Mouse (Mus musculus): ENCODE data around the gene Gm13691. TPM values are rescaled to one million over a fixed set of nuclear protein-coding genes. Genes with fewer than 3 reads are reported as not detected.
"Not testable (repeated sequence)": the region's sequence is repeated elsewhere in the genome, so short reads cannot be mapped to it uniquely, and the experiment has no call there.

Gene Gm13691
- polyA plus RNA-seq (2016; fragmentation: Nextera tagmentation; extraction: Ambion mirVana): not detected in 2 replicates

DNA sequence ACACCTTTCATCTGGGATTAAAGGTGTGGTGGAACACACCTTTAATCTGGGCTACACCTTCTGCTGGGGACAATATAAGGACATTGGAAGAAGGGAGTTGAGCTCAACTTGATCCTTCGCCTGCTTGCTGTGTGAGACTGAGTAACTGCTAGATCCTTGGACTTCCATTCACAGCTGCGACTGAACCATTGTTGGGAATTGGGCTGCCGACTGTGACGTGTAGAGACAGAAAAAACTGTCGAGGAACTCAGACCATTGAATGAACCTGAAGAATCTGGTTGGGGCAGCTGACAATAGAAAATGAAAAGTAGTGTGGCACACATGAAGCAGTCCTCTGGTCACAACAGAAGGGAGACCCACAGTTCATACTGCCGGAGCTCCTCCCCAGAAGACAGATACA lies at the start of gene Gm13691:
Gene Gm13691 (plus strand): TSS at position 301 of the 400 bp plus-strand sequence.
- H3K4me1 ChIP-seq; H3K4me3 ChIP-seq; H3K9ac ChIP-seq; H3K36me3 ChIP-seq; H3K27ac ChIP-seq; H3K9me3 ChIP-seq; H3K4me2 ChIP-seq (replicated peaks); ATAC-seq (ENCODE audit: insufficient number of reproducible peaks, insufficient read depth, low FRiP score, low TSS enrichment); H3K27me3 ChIP-seq: not testable (repeated sequence)
- WGBS: no CpG with 5 or more reads among the region's 6 CpGs

DNA sequence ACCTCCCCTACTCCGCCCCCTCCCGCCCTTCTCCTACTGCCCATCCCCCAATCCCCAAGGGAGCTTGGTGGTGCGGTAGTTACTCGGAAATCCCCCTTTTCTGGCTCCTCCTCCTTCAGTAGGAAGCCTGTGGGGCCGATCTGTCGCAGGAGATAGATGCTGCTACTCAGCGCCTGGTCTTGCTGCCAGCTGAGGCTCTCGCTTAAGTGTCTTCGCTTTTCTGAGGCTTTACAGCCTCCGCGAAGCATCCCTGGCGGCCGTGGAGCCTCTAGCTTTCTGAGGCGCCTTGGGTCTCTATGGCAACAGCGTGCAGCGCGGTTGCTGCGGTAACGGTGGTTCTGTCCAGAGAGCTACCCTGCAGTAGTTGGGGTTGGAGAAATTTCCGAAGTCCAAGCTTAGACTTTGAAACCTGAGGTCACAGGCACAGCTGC lies 49.4 kb upstream of the Gm13691 start, which contains the start of gene Zswim2:
Gene Zswim2 (minus strand): TSS at position 298 of the 431 bp plus-strand sequence.
- Histone ChIP-seq H3K36me3 (no peaks in the 10 kb centered on the region), H3K9me3 (no peaks in the 10 kb centered on the region), H3K27ac (no peak within 1 kb of the TSS), H3K9ac (0 out of 2 replicates have a peak within 1 kb of the TSS, but pooled peaks have one; percentile 8), H3K4me3 (peak within 1 kb of the TSS; percentile 21), H3K4me1 (0 out of 2 replicates have a peak, but pooled peaks cover 2% of the 10 kb centered on the region), H3K27me3 (no peaks in the 10 kb centered on the region), H3K4me2 (replicated peaks) (peak within 1 kb of the TSS; percentile 56)
- peak; percentile 87 for ATAC-seq (ENCODE audit: insufficient number of reproducible peaks, insufficient read depth, low FRiP score, low TSS enrichment)
- 1% methylated on average over 20 of the region's 20 CpGs for WGBS

DNA sequence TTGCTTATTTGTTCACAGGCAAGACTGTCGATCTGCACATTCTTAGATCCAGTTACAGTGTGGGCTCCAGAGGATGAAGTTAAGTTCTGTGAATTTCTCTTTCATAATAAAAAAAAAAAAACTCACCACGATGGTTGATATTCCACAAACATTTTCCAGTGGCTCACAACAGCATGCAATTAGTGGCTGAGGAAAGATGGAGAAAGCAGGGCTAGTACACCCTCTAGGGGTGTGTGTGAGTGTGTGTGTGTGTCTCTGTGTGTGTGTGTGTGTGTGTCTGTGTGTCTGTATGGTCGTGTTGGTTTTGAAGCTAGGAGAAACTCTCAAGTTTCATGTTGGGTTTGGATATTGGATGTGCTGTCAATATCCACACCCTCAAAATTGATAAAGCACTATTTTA lies 49.0 kb upstream of the Gm13691 start:
- WGBS: 37% methylated on average over 3 of the region's 3 CpGs
- Histone ChIP-seq H3K4me2 (replicated peaks) (peak overlapping the region; percentile 56), H3K9ac (no peak overlapping the region), H3K4me3 (no peak overlapping the region; the same call in 1 of the 2 replicates), H3K4me1 (0 out of 2 replicates have a peak, but pooled peaks cover 2% of the 10 kb centered on the region), H3K9me3 (no peaks in the 10 kb centered on the region), H3K27ac (no peak overlapping the region), H3K36me3 (no peaks in the 10 kb centered on the region), H3K27me3 (no peaks in the 10 kb centered on the region)
- ATAC-seq (ENCODE audit: insufficient number of reproducible peaks, insufficient read depth, low FRiP score, low TSS enrichment): no peak

DNA sequence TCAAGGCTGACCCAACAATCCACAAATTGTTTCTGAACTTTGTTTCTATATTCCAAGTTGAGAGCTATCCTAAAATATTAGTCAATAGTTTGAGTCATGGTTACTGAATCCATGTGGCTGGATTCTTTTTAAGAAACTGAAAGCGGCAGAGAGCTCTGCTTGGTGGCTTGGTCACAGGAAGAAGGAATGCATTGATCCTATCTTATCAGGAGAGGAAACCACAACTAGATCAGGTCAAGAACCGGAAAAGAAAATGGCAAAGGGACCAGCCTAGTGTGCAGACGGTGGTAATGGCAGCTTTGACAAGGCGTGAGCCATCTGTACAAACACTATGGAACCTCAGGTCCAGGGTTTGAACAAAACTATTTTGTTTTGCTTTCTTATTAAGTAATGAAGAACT lies 48.6 kb upstream of the Gm13691 start:
- H3K36me3 ChIP-seq: no peaks in the 10 kb centered on the region
- H3K4me1 ChIP-seq: 0 out of 2 replicates have a peak, but pooled peaks cover 2% of the 10 kb centered on the region
- H3K4me2 ChIP-seq (replicated peaks): no peak overlapping the region
- no peaks in the 10 kb centered on the region for H3K9me3 ChIP-seq
- H3K27ac ChIP-seq: no peak overlapping the region
- 74% methylated on average over 4 of the region's 4 CpGs for WGBS
- no peak overlapping the region for H3K4me3 ChIP-seq
- ATAC-seq (ENCODE audit: insufficient number of reproducible peaks, insufficient read depth, low FRiP score, low TSS enrichment): no peak
- H3K27me3 ChIP-seq: no peaks in the 10 kb centered on the region
- no peak overlapping the region for H3K9ac ChIP-seq

DNA sequence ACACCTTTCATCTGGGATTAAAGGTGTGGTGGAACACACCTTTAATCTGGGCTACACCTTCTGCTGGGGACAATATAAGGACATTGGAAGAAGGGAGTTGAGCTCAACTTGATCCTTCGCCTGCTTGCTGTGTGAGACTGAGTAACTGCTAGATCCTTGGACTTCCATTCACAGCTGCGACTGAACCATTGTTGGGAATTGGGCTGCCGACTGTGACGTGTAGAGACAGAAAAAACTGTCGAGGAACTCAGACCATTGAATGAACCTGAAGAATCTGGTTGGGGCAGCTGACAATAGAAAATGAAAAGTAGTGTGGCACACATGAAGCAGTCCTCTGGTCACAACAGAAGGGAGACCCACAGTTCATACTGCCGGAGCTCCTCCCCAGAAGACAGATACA lies 35.0 kb upstream of the Gm13691 start, which contains the start of gene Gm13698:
Gene Gm13698 (plus strand): TSS at position 301 of the 400 bp plus-strand sequence.
- not testable (repeated sequence) for H3K9ac ChIP-seq; H3K9me3 ChIP-seq; ATAC-seq (ENCODE audit: insufficient number of reproducible peaks, insufficient read depth, low FRiP score, low TSS enrichment); H3K27me3 ChIP-seq; H3K4me2 ChIP-seq (replicated peaks); H3K4me3 ChIP-seq; H3K4me1 ChIP-seq; H3K36me3 ChIP-seq; H3K27ac ChIP-seq
- no CpG with 5 or more reads among the region's 6 CpGs for WGBS

DNA sequence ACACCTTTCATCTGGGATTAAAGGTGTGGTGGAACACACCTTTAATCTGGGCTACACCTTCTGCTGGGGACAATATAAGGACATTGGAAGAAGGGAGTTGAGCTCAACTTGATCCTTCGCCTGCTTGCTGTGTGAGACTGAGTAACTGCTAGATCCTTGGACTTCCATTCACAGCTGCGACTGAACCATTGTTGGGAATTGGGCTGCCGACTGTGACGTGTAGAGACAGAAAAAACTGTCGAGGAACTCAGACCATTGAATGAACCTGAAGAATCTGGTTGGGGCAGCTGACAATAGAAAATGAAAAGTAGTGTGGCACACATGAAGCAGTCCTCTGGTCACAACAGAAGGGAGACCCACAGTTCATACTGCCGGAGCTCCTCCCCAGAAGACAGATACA lies 29.1 kb upstream of the Gm13691 start, which contains the start of gene Gm13693:
Gene Gm13693 (plus strand): TSS at position 301 of the 400 bp plus-strand sequence.
- WGBS: no CpG with 5 or more reads among the region's 6 CpGs
- H3K27ac ChIP-seq, H3K36me3 ChIP-seq: not testable (repeated sequence)

DNA sequence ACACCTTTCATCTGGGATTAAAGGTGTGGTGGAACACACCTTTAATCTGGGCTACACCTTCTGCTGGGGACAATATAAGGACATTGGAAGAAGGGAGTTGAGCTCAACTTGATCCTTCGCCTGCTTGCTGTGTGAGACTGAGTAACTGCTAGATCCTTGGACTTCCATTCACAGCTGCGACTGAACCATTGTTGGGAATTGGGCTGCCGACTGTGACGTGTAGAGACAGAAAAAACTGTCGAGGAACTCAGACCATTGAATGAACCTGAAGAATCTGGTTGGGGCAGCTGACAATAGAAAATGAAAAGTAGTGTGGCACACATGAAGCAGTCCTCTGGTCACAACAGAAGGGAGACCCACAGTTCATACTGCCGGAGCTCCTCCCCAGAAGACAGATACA lies 23.3 kb upstream of the Gm13691 start, which contains the start of gene Gm13695:
Gene Gm13695 (plus strand): TSS at position 301 of the 400 bp plus-strand sequence.
- H3K27ac ChIP-seq; H3K27me3 ChIP-seq; ATAC-seq (ENCODE audit: insufficient number of reproducible peaks, insufficient read depth, low FRiP score, low TSS enrichment); H3K9me3 ChIP-seq; H3K9ac ChIP-seq; H3K4me3 ChIP-seq; H3K4me1 ChIP-seq; H3K36me3 ChIP-seq; H3K4me2 ChIP-seq (replicated peaks): not testable (repeated sequence)
- no CpG with 5 or more reads among the region's 6 CpGs for WGBS

More for the DNA sequence above, 29.1 kb upstream of the Gm13691 start, which contains the start of gene Gm13693:
- ATAC-seq (ENCODE audit: insufficient number of reproducible peaks, insufficient read depth, low FRiP score, low TSS enrichment); H3K4me1 ChIP-seq; H3K9me3 ChIP-seq; H3K4me2 ChIP-seq (replicated peaks); H3K27me3 ChIP-seq; H3K9ac ChIP-seq; H3K4me3 ChIP-seq: not testable (repeated sequence)

DNA sequence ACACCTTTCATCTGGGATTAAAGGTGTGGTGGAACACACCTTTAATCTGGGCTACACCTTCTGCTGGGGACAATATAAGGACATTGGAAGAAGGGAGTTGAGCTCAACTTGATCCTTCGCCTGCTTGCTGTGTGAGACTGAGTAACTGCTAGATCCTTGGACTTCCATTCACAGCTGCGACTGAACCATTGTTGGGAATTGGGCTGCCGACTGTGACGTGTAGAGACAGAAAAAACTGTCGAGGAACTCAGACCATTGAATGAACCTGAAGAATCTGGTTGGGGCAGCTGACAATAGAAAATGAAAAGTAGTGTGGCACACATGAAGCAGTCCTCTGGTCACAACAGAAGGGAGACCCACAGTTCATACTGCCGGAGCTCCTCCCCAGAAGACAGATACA lies 17.5 kb upstream of the Gm13691 start, which contains the start of gene Gm13696:
Gene Gm13696 (plus strand): TSS at position 301 of the 400 bp plus-strand sequence.
- H3K27me3 ChIP-seq; H3K36me3 ChIP-seq; H3K4me1 ChIP-seq; H3K9ac ChIP-seq; H3K27ac ChIP-seq; H3K9me3 ChIP-seq; H3K4me2 ChIP-seq (replicated peaks); ATAC-seq (ENCODE audit: insufficient number of reproducible peaks, insufficient read depth, low FRiP score, low TSS enrichment); H3K4me3 ChIP-seq: not testable (repeated sequence)
- no CpG with 5 or more reads among the region's 6 CpGs for WGBS

DNA sequence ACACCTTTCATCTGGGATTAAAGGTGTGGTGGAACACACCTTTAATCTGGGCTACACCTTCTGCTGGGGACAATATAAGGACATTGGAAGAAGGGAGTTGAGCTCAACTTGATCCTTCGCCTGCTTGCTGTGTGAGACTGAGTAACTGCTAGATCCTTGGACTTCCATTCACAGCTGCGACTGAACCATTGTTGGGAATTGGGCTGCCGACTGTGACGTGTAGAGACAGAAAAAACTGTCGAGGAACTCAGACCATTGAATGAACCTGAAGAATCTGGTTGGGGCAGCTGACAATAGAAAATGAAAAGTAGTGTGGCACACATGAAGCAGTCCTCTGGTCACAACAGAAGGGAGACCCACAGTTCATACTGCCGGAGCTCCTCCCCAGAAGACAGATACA lies 11.7 kb upstream of the Gm13691 start, which contains the start of gene Gm13694:
Gene Gm13694 (plus strand): TSS at position 301 of the 400 bp plus-strand sequence.
- not testable (repeated sequence) for ATAC-seq (ENCODE audit: insufficient number of reproducible peaks, insufficient read depth, low FRiP score, low TSS enrichment); H3K27me3 ChIP-seq; H3K4me3 ChIP-seq; H3K27ac ChIP-seq; H3K4me1 ChIP-seq; H3K36me3 ChIP-seq; H3K9ac ChIP-seq; H3K9me3 ChIP-seq; H3K4me2 ChIP-seq (replicated peaks)
- no CpG with 5 or more reads among the region's 6 CpGs for WGBS

DNA sequence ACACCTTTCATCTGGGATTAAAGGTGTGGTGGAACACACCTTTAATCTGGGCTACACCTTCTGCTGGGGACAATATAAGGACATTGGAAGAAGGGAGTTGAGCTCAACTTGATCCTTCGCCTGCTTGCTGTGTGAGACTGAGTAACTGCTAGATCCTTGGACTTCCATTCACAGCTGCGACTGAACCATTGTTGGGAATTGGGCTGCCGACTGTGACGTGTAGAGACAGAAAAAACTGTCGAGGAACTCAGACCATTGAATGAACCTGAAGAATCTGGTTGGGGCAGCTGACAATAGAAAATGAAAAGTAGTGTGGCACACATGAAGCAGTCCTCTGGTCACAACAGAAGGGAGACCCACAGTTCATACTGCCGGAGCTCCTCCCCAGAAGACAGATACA lies 5.9 kb upstream of the Gm13691 start, which contains the start of gene Gm13697:
Gene Gm13697 (plus strand): TSS at position 301 of the 400 bp plus-strand sequence.
- not testable (repeated sequence) for H3K36me3 ChIP-seq; H3K4me1 ChIP-seq; H3K27me3 ChIP-seq; H3K9ac ChIP-seq; H3K4me2 ChIP-seq (replicated peaks); H3K9me3 ChIP-seq; H3K27ac ChIP-seq; ATAC-seq (ENCODE audit: insufficient number of reproducible peaks, insufficient read depth, low FRiP score, low TSS enrichment); H3K4me3 ChIP-seq
- no CpG with 5 or more reads among the region's 6 CpGs for WGBS

DNA sequence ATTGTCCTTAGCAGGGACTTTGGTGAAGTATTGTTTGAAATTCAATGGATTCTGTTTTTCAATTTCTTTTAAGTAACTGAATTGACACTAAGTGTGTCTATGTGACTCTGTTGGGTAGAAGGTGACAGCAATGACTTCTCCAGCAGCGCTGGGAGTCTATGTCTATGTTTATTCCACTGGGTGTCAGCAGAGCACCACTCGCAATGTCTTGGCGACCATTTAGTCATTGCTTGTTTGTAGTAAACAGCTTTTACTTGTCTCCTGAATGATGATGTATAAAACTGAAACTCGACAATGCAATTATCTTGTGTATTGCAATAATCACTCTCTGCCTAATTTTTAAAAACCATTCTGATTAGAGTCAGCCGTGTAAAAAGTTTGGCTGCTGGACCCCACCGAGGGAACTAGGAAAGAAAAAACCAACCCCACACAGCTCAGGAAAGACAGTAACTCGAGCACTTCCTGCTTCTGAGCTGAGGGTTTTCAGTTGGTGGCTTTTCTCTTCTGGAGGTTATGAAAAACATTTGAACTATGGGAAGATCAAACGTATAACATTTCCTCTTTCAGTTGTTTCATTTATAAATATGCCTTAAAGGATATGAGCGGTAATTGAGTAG lies 3.4 kb downstream of the Gm13691 start:
- H3K36me3 ChIP-seq; H3K4me3 ChIP-seq; H3K9me3 ChIP-seq; H3K27ac ChIP-seq; H3K27me3 ChIP-seq; H3K9ac ChIP-seq; ATAC-seq (ENCODE audit: insufficient number of reproducible peaks, insufficient read depth, low FRiP score, low TSS enrichment); H3K4me2 ChIP-seq (replicated peaks); H3K4me1 ChIP-seq: not testable (repeated sequence)
- WGBS: 30% methylated on average over 8 of the region's 9 CpGs

DNA sequence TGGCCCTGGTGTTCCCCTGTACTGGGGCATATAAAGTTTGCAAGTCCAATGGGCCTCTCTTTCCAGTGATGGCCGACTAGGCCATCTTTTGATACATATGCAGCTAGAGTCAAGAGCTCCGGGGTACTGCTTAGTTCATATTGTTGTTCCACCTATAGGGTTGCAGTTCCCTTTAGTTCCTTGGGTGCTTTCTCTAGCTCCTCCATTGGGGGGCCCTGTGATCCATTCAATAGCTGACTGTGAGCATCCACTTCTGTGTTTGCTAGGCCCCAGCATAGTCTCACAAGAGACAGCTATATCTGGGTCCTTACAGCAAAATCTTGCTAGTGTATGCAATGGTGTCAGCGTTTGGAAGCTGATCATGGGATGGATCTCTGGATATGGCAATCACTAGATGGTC lies 4.2 kb downstream of the Gm13691 start:
- H3K27me3 ChIP-seq; H3K4me3 ChIP-seq; H3K4me1 ChIP-seq; H3K9ac ChIP-seq; H3K4me2 ChIP-seq (replicated peaks); H3K27ac ChIP-seq; H3K36me3 ChIP-seq; H3K9me3 ChIP-seq; ATAC-seq (ENCODE audit: insufficient number of reproducible peaks, insufficient read depth, low FRiP score, low TSS enrichment): not testable (repeated sequence)
- 88% methylated on average over 2 of the region's 3 CpGs for WGBS
